Mouse (Mus musculus): Measurements from ENCODE around the gene Hspa5. TPM values are rescaled to one million over a fixed set of nuclear protein-coding genes. Genes with fewer than 3 reads are reported as not detected.
A peak's percentile ranks its signal among the peaks of the same experiment; 100 is the strongest.
"Not testable (repeated sequence)": the region's sequence is repeated elsewhere in the genome, so short reads cannot be mapped to it uniquely, and the experiment has no call there.

Gene Hspa5
- polyA plus RNA-seq, 1 experiment from 2014 or later = 852 TPM

GRCm38 (mm10) chr2:34803746-34804145 lies 32.0 kb downstream of the Hspa5 start:
- no peak for DNase-seq (ENCODE audit: low spot score)
- 78% methylated on average over 3 of the region's 3 CpGs for WGBS

GRCm38 (mm10) chr2:34804172-34804571 lies 32.4 kb downstream of the Hspa5 start:
- Histone ChIP-seq H3K4me1 (peaks cover 25% of the 10 kb centered on the region), H3K27ac (no peak overlapping the region), H3K4me3 (no peak overlapping the region), H3K9me3 (replicated peaks) (no peaks in the 10 kb centered on the region), H3K36me3 (peaks cover 48% of the 10 kb centered on the region), H3K27me3 (ENCODE audit: low read depth, poor library complexity, severe bottlenecking) (no peaks in the 10 kb centered on the region)
- DNase-seq (ENCODE audit: low spot score) = no peak
- WGBS = 94% methylated on average over 2 of the region's 2 CpGs

More at GRCm38 (mm10) chr2:34803746-34804145, 32.0 kb downstream of the Hspa5 start:
- H3K27me3 ChIP-seq (ENCODE audit: low read depth, poor library complexity, severe bottlenecking) = no peaks in the 10 kb centered on the region
- no peaks in the 10 kb centered on the region for H3K9me3 ChIP-seq (replicated peaks)
- H3K4me1 ChIP-seq = peaks cover 29% of the 10 kb centered on the region
- no peak overlapping the region for H3K27ac ChIP-seq
- peaks cover 44% of the 10 kb centered on the region for H3K36me3 ChIP-seq
- H3K4me3 ChIP-seq = peak overlapping the region; percentile 72

- Histone ChIP-seq H3K36me3 (peaks cover 54% of the 10 kb centered on the region), H3K27me3 (ENCODE audit: low read depth, poor library complexity, severe bottlenecking) (no peaks in the 10 kb centered on the region), H3K4me1 (peaks cover 20% of the 10 kb centered on the region), H3K27ac (no peak overlapping the region), H3K9me3 (replicated peaks) (no peaks in the 10 kb centered on the region), H3K4me3 (no peak overlapping the region)
- DNase-seq (ENCODE audit: low spot score) = no peak
- 98% methylated on average over 1 of the region's 1 CpGs for WGBS
These were observed 33.0 kb downstream of the Hspa5 start for GRCm38 (mm10) chr2:34804815-34805214.

GRCm38 (mm10) chr2:34805364-34805950 lies 33.7 kb downstream of the Hspa5 start:
- Histone ChIP-seq H3K27me3 (ENCODE audit: low read depth, poor library complexity, severe bottlenecking) (no peaks in the 10 kb centered on the region), H3K4me3 (no peak overlapping the region), H3K9me3 (replicated peaks) (no peaks in the 10 kb centered on the region), H3K27ac (no peak overlapping the region), H3K36me3 (peaks cover 61% of the 10 kb centered on the region), H3K4me1 (peaks cover 13% of the 10 kb centered on the region)
- 89% methylated on average over 10 of the region's 10 CpGs for WGBS
- no peak for DNase-seq (ENCODE audit: low spot score)

GRCm38 (mm10) chr2:34808057-34808456 lies 36.3 kb downstream of the Hspa5 start:
- no peak for DNase-seq (ENCODE audit: low spot score)
- H3K4me1 ChIP-seq = peaks cover 11% of the 10 kb centered on the region
- H3K9me3 ChIP-seq (replicated peaks) = no peaks in the 10 kb centered on the region
- no peaks in the 10 kb centered on the region for H3K27me3 ChIP-seq (ENCODE audit: low read depth, poor library complexity, severe bottlenecking)
- WGBS = 85% methylated on average over 2 of the region's 2 CpGs
- H3K36me3 ChIP-seq = peaks cover 87% of the 10 kb centered on the region
- no peak overlapping the region for H3K4me3 ChIP-seq
- H3K27ac ChIP-seq = no peak overlapping the region

GRCm38 (mm10) chr2:34809568-34809967 lies 37.8 kb downstream of the Hspa5 start:
- Histone ChIP-seq H3K4me1 (peaks cover 3% of the 10 kb centered on the region; the same call in 1 of the 2 replicates), H3K36me3 (peaks cover 93% of the 10 kb centered on the region), H3K4me3 (no peak overlapping the region), H3K27ac (no peak overlapping the region), H3K27me3 (ENCODE audit: low read depth, poor library complexity, severe bottlenecking) (no peaks in the 10 kb centered on the region), H3K9me3 (replicated peaks) (no peaks in the 10 kb centered on the region)
- no peak for DNase-seq (ENCODE audit: low spot score)
- WGBS = 97% methylated on average over 1 of the region's 1 CpGs

GRCm38 (mm10) chr2:34810775-34811174 lies 39.0 kb downstream of the Hspa5 start:
- 96% methylated on average over 3 of the region's 3 CpGs for WGBS
- H3K36me3 ChIP-seq = peaks cover 94% of the 10 kb centered on the region
- H3K27me3 ChIP-seq (ENCODE audit: low read depth, poor library complexity, severe bottlenecking) = no peaks in the 10 kb centered on the region
- H3K9me3 ChIP-seq (replicated peaks) = no peaks in the 10 kb centered on the region
- H3K27ac ChIP-seq = no peak overlapping the region
- H3K4me3 ChIP-seq = no peak overlapping the region
- H3K4me1 ChIP-seq = no peaks in the 10 kb centered on the region
- DNase-seq (ENCODE audit: low spot score) = no peak

GRCm38 (mm10) chr2:34812706-34813105 lies 40.9 kb downstream of the Hspa5 start:
- no peak for DNase-seq (ENCODE audit: low spot score)
- H3K27me3 ChIP-seq (ENCODE audit: low read depth, poor library complexity, severe bottlenecking) = no peaks in the 10 kb centered on the region
- H3K27ac ChIP-seq = no peak overlapping the region
- no peaks in the 10 kb centered on the region for H3K9me3 ChIP-seq (replicated peaks)
- peaks cover 92% of the 10 kb centered on the region for H3K36me3 ChIP-seq
- 90% methylated on average over 7 of the region's 7 CpGs for WGBS
- no peak overlapping the region for H3K4me3 ChIP-seq
- H3K4me1 ChIP-seq = no peaks in the 10 kb centered on the region

- WGBS = 94% methylated on average over 2 of the region's 2 CpGs
- H3K27ac ChIP-seq; H3K27me3 ChIP-seq (ENCODE audit: low read depth, poor library complexity, severe bottlenecking); DNase-seq (ENCODE audit: low spot score); H3K9me3 ChIP-seq (replicated peaks); H3K4me3 ChIP-seq; H3K4me1 ChIP-seq: not testable (repeated sequence)
- H3K36me3 ChIP-seq = peaks cover 87% of the 10 kb centered on the region
These were observed 44.1 kb downstream of the Hspa5 start for GRCm38 (mm10) chr2:34815893-34816292.

- WGBS = 91% methylated on average over 2 of the region's 2 CpGs
These were observed 46.7 kb downstream of the Hspa5 start for GRCm38 (mm10) chr2:34818492-34818891.

GRCm38 (mm10) chr2:34825827-34826459 lies 54.2 kb downstream of the Hspa5 start, which contains the start of gene Fbxw2:
TSS of gene Fbxw2 (minus strand) at chr2:34826311.
- H3K36me3 ChIP-seq = peaks cover 16% of the 10 kb centered on the region
- under 1% methylated on average over 57 of the region's 57 CpGs for WGBS
- no peaks in the 10 kb centered on the region for H3K27me3 ChIP-seq (ENCODE audit: low read depth, poor library complexity, severe bottlenecking)

More at GRCm38 (mm10) chr2:34818492-34818891, 46.7 kb downstream of the Hspa5 start:
- no peaks in the 10 kb centered on the region for H3K27me3 ChIP-seq (ENCODE audit: low read depth, poor library complexity, severe bottlenecking)
- DNase-seq (ENCODE audit: low spot score) = no peak
- H3K4me1 ChIP-seq = no peaks in the 10 kb centered on the region
- H3K9me3 ChIP-seq (replicated peaks) = no peaks in the 10 kb centered on the region
- H3K36me3 ChIP-seq = peaks cover 77% of the 10 kb centered on the region
- H3K27ac ChIP-seq = no peak overlapping the region
- no peak overlapping the region for H3K4me3 ChIP-seq

GRCm38 (mm10) chr2:34826460-34827231 lies 54.9 kb downstream of the Hspa5 start:
- Histone ChIP-seq H3K4me1 (peaks cover 17% of the 10 kb centered on the region), H3K9me3 (replicated peaks) (0 out of 2 replicates have a peak, but pooled peaks cover 2% of the 10 kb centered on the region), H3K36me3 (peaks cover 11% of the 10 kb centered on the region), H3K4me3 (peak overlapping the region; percentile 91), H3K27me3 (ENCODE audit: low read depth, poor library complexity, severe bottlenecking) (no peaks in the 10 kb centered on the region), H3K27ac (peak overlapping the region; percentile 89)
- DNase-seq (ENCODE audit: low spot score) = peak; percentile 41
- WGBS = 34% methylated on average over 20 of the region's 21 CpGs

More at GRCm38 (mm10) chr2:34825827-34826459, 54.2 kb downstream of the Hspa5 start, which contains the start of gene Fbxw2:
- peak within 1 kb of the TSS; percentile 89 for H3K27ac ChIP-seq
- H3K4me1 ChIP-seq = peaks cover 17% of the 10 kb centered on the region
- DNase-seq (ENCODE audit: low spot score) = peak; percentile 97
- H3K4me3 ChIP-seq = peak within 1 kb of the TSS; percentile 91
- H3K9me3 ChIP-seq (replicated peaks) = 0 out of 2 replicates have a peak, but pooled peaks cover 2% of the 10 kb centered on the region

Data from limb, embryonic 10.5 days (tissue).